Mouse (Mus musculus): ENCODE results near the gene Arid4a.
"Not testable (repeated sequence)": the region's sequence is repeated elsewhere in the genome, so short reads cannot be mapped to it uniquely, and the experiment has no call there.

The Arid4a gene

GRCm38 (mm10) chr12:71014845-71015362 lies 886 bp upstream of the Arid4a start:
- in situ Hi-C loops (cut with MboI, MseI), result no loop called here

- in situ Hi-C loops (cut with MboI, MseI), result no loop called here
These were observed 367 bp downstream of the Arid4a start for GRCm38 (mm10) chr12:71016211-71016502.

GRCm38 (mm10) chr12:71016503-71017241 lies 882 bp downstream of the Arid4a start:
- in situ Hi-C loops (cut with MboI, MseI), result no loop called here

GRCm38 (mm10) chr12:71017242-71017571 lies 1.4 kb downstream of the Arid4a start:
- in situ Hi-C loops (cut with MboI, MseI), result no loop called here

- in situ Hi-C loops (cut with MboI, MseI), result no loop called here
These were observed 2.0 kb downstream of the Arid4a start for GRCm38 (mm10) chr12:71017827-71018226.

- in situ Hi-C loops (cut with MboI, MseI), result no loop called here
These were observed 3.4 kb downstream of the Arid4a start for GRCm38 (mm10) chr12:71019211-71019610.

- in situ Hi-C loops (cut with MboI, MseI), result no loop called here
These were observed 8.6 kb downstream of the Arid4a start for GRCm38 (mm10) chr12:71024411-71024810.

- in situ Hi-C loops (cut with MboI, MseI), result not testable (repeated sequence)
These were observed 12.5 kb downstream of the Arid4a start for GRCm38 (mm10) chr12:71028265-71028664.

- in situ Hi-C loops (cut with MboI, MseI), result no loop called here
These were observed 14.5 kb downstream of the Arid4a start for GRCm38 (mm10) chr12:71030260-71030659.

- in situ Hi-C loops (cut with MboI, MseI), result no loop called here
These were observed 14.9 kb downstream of the Arid4a start for GRCm38 (mm10) chr12:71030722-71031121.

- in situ Hi-C loops (cut with MboI, MseI), result no loop called here
These were observed 20.0 kb downstream of the Arid4a start for GRCm38 (mm10) chr12:71035826-71036225.

- in situ Hi-C loops (cut with MboI, MseI), result no loop called here
These were observed 21.1 kb downstream of the Arid4a start for GRCm38 (mm10) chr12:71036729-71037404.

- in situ Hi-C loops (cut with MboI, MseI), result loop anchor here in 1 of 2 experiments (5.0 kb wide), 1 partner anchor 58 kb away; no protein-coding TSS in a partner anchor
These were observed 24.7 kb downstream of the Arid4a start for GRCm38 (mm10) chr12:71040462-71040861.

GRCm38 (mm10) chr12:71042451-71042850 lies 26.7 kb downstream of the Arid4a start:
- in situ Hi-C loops (cut with MboI, MseI), result loop anchor here in 1 of 2 experiments (5.0 kb wide), 1 partner anchor 60 kb away; no protein-coding TSS in a partner anchor

- in situ Hi-C loops (cut with MboI, MseI), result loop anchor here in 1 of 2 experiments (5.0 kb wide), 1 partner anchor 61 kb away; no protein-coding TSS in a partner anchor
These were observed 27.8 kb downstream of the Arid4a start for GRCm38 (mm10) chr12:71043571-71043970.

GRCm38 (mm10) chr12:71044488-71044887 lies 28.7 kb downstream of the Arid4a start:
- in situ Hi-C loops (cut with MboI, MseI), result loop anchor here in 1 of 2 experiments (5.0 kb wide), 1 partner anchor 62 kb away; no protein-coding TSS in a partner anchor

GRCm38 (mm10) chr12:71046501-71046900 lies 30.7 kb downstream of the Arid4a start:
- in situ Hi-C loops (cut with MboI, MseI), result no loop called here

- in situ Hi-C loops (cut with MboI, MseI), result no loop called here
These were observed 31.8 kb downstream of the Arid4a start for GRCm38 (mm10) chr12:71047473-71048078.

GRCm38 (mm10) chr12:71048117-71048516 lies 32.3 kb downstream of the Arid4a start:
- in situ Hi-C loops (cut with MboI, MseI), result no loop called here

- in situ Hi-C loops (cut with MboI, MseI), result no loop called here
These were observed 32.8 kb downstream of the Arid4a start for GRCm38 (mm10) chr12:71048561-71048960.

- in situ Hi-C loops (cut with MboI, MseI), result loop anchor here in 1 of 2 experiments (25.0 kb wide), 1 partner anchor 562 kb away; no protein-coding TSS in a partner anchor
These were observed 33.9 kb downstream of the Arid4a start for GRCm38 (mm10) chr12:71049596-71050265.

GRCm38 (mm10) chr12:71051079-71051478 lies 35.3 kb downstream of the Arid4a start:
- in situ Hi-C loops (cut with MboI, MseI), result loop anchor here in 1 of 2 experiments (25.0 kb wide), 1 partner anchor 564 kb away; no protein-coding TSS in a partner anchor

Data from T-helper 17 cell (primary cell).